Mouse (Mus musculus) kidney, postnatal 14 days (tissue): ENCODE results near the gene Serpinb1a.
"Not testable (repeated sequence)": the region's sequence is repeated elsewhere in the genome, so short reads cannot be mapped to it uniquely, and the experiment has no call there.

Experiments used
- DNase-seq: peaks from one replicate; pipeline ENCODE4 v3.0.0; 2022; ENCODE audit warnings: mixed read lengths

Serpinb1a gene

DNA sequence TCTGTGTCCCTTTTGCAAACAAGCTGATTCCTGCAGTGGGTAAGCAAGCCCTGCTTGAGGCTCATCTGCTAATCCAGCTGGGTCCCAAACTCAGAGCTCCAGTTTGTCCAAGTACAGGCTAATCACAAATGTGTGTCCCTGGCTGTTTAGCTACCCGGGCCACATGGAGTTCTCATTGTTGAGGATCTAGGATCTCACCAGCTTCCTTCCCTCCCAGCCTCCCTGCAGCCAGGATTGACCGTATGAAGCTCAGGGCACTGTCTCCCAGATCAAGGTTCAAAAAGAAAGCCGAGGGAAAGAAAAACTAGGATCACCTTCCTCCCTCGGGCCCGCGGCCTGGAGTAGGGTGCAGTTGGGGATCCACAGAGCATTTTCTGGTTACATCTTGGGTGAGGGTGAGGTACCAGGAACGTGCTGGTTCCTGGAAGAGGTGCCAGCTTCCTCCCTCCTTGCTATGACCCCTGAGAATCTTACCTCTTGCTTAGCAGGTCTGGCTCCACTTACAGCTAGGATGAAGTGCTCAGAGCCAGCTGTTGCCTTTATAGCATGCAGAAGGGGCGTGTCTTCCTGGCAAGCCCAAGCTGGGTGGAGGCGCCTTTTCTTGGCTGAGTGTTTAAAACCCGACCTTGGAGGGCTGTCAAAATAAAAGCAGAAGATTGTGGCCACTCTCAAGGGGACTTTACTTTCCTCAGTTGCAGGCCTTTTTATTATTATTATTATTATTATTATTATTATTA lies at the start of gene Serpinb1a:
Serpinb1a (minus strand) TSS at position 518 of the 737 bp plus-strand sequence.
- DNase-seq, result peak; percentile 63

DNA sequence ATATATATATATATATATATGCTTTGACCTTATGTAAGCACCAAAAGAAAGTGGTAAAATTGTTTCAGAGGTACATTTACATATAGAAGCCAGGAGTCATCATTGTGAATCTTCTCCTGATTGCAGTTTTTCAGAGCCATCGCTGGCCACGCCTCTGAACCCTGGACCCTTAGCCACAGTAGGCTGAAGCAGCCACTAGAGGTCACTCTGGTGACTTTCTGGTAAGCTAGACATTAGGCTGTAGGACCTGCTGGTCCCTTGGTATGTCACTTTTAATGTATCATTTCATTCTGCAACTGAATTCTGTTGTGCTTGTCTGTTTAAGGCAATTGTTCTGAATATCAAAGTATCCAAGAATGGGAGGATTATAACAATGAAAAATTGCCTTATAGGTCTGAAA lies 49.7 kb upstream of the Serpinb1a start:
- DNase-seq, result peak; percentile 56

DNA sequence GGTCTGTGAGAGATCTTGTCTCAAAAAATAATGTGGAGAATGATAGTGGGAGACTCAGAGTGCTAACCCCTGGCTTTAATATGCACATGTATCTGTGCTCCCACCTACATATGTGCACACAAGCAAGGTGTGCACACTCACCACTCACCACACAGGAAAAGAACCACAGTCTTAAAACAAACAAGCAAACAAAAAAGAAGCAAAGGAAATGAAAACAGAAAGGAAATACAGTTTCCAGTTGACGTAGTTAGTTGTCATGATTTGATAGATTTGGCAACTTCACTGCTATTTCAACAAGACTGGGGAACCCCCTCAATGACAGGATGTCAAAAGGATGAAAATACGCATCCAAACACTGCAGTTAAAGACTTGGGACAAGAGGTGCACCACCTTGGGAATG lies 48.1 kb upstream of the Serpinb1a start:
- not testable (repeated sequence) for DNase-seq

DNA sequence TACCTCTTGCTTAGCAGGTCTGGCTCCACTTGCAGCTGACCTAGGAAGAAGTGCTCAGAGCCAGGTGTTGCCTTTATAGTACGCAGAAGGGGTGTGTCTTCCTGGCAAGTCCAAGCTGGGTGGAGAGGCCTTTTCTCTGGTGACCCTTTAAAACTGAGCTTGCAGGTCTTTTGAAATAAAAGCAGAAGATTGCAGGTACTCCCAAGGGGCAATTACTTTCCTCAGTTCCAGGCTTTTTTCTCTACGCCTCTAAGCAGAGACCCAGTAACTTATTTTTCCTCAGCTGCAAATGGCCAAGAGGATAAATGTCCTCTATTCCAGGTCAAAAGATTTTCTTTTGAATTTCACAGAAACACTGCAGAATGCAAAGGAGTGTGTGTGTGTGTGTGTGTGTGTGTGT lies 47.1 kb upstream of the Serpinb1a start, which contains the start of gene Serpinb1c:
Serpinb1c (minus strand) TSS at position 101 of the 400 bp plus-strand sequence.
- no peak for DNase-seq

DNA sequence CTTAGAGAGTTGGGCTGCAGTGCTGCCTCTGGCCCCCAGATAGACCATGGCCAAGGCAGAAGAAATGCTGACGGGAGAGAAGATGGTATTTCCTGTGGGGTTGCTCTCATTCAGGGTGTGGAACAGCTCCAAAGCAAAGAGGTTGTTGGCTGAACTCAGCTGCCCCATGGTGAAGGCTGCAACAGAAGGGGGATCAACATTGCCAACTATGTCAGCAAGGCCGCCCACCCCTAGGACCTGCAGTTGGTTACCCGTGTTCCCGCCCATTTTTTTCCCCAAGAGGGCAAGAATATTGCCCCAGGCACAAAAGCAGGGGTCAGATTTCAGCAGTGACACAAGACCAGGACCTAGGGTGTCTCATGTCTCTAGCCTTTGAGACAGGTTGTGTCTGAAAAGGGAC lies 45.9 kb upstream of the Serpinb1a start:
- no peak for DNase-seq

DNA sequence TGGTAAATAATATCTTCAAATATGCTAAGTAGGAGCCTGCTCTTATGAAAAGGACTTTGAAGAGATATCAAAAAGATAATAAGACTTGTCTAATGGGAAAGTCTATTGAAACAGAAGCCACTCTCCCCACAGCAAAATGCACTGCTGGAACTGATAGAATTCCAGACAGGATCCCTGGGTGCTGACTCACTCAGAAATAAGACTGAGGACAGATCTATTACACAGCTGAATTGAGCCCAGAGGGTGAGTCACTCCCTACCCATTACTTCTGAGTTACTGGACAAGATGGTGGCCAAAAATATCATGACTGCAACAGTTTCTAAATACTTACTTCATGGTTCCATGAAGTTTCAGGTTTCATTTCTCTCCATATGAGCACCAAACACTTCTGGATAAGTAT lies 33.8 kb upstream of the Serpinb1a start:
- DNase-seq, result no peak

DNA sequence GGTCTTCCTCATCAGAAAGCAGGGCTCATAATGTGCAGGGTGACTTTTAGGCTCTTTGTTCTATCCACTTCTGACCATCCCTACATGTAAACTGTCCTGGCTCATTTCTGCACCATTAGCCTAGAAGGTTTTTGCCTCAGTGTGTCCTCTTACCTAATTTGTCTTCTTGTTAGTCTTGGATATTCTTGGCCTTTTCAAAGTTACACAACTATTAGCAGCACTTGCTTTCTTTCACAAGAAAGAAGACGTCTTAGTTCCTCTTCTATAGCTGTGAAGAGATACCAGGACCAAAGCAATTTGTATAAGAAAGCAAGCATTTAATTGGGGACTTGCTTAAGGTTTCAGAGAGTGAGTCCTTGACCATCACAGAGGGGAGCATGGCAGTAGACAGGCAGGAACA lies 22.9 kb upstream of the Serpinb1a start:
- DNase-seq, result no peak

DNA sequence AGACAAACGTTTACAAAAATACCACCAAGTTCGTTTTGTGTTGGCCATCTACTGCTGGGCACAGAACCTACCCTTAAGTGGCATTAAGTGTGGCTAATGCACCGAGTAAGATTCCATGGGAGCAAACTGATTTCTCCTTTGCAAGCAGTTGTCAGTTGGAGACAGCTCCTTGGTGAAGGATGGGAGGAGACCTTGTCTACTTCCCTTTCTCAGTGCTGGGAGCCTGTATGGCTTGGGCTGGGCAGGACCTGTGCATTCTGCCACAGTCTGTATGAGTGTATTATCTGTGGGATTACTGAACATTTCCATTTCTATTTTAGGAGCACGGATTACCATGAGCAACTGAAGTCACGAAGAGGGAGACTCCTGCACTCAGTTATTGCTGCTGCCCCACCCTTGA lies 17.9 kb upstream of the Serpinb1a start:
- DNase-seq, result no peak

DNA sequence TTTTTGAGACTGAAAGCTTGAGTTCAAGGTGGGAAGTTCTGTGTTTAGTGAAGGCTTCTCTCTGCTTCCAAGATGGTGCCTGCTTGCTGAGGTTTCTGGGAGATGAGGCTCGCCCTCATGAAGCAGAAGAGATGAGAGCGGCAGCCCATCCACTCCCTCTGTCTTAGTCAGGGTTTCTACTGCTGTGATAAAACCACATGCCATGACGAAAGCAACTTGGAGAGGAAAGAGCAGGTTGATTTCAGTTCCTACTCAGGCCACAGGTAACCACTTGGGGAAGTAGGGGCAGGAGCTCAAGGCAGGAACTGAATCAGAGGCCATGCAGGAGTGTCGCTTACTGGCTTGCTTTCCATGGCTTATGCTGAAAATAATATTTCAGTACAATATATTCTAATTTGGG lies 17.2 kb upstream of the Serpinb1a start:
- not testable (repeated sequence) for DNase-seq

DNA sequence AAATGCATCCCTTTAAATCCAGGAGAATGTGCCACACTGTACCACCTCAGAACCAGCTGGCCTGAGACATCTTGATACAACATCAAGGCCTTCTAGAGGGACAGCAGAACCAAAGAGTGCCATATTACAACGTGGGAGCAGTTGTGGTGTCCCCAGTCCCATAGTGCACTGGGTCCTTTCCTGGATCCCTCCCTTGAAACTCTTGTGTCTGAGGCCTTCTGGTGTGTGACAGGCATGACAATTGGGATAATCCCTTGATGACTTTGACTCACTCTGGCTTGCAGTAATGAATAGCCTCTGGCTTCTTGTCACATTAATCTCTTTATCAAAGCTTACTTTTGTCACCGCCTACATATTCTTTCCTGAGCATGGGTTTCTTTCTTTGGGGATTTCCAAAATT lies 16.0 kb upstream of the Serpinb1a start:
- DNase-seq, result no peak

DNA sequence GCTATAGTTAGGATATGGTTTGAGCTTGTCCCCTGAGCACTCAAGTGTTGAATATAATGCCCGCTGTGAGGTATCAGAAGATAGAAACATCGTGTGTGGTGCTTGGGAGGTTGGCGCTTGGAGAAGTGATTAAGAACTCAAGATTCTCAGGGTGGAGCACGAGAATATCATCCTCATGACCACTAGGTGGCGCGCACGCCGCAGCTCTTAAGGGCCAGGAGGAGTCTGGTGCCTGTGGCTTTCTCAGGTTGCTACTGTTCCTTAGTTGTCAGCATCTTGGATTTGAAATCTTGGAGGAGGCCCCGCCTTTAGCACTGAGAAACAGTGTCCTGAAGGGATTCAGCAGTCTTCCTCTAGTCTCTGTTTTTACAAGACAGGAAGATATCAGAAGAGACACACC lies 15.5 kb upstream of the Serpinb1a start:
- peak; percentile 72 for DNase-seq

DNA sequence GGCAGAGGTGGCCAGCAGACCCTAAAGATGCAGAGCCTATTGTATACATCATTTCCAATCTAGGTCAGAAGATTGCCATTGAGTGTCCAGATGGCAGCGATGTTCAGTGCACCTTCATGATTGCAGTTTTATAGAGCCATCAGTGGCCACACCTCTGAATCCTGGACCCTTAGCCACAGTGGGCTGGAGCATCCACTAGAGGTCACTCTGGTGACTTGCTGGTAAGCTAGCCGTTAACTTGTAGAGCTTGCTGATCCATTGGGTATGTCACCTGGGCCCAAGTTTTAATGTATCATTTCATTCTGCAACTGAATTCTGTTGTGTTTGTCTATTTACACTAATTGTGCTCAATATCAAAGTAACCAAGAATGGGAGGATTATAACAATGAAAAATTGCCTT lies 14.6 kb upstream of the Serpinb1a start:
- DNase-seq, result no peak

DNA sequence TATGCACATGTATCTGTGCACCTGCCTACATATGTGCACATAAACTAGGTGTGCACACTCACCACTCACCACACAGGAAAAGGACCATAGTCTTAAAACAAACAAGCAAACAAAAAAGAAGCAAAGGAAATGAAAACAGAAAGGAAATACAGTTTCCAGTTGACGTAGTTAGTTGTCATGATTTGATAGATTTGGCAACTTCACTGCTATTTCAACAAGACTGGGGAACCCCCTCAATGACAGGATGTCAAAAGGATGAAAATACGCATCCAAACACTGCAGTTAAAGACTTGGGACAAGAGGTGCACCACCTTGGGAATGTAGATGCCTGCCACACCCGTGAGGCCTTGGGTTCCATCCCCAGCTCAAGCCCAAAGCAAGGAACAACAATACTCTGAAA lies 13.5 kb upstream of the Serpinb1a start:
- DNase-seq, result not testable (repeated sequence)

DNA sequence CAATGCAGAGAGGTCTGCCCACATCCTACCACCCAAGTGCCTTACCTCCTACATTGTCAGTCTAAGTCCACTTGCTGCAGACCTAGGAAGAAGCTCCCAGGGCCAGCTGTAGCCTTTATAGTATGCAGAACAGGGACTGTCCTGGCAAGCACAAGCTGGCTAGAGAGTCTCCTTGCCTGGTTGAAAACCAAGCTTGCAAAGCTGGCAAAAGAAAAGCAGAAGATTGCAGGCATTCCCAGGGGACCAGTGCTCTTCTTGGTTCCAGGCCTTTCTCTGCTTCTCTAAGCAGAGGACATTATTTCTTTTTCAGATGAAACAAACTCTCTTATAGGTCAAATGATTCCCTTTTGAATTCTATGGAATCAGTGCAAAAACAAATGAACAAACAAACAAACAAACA lies 12.5 kb upstream of the Serpinb1a start:
- DNase-seq, result no peak

DNA sequence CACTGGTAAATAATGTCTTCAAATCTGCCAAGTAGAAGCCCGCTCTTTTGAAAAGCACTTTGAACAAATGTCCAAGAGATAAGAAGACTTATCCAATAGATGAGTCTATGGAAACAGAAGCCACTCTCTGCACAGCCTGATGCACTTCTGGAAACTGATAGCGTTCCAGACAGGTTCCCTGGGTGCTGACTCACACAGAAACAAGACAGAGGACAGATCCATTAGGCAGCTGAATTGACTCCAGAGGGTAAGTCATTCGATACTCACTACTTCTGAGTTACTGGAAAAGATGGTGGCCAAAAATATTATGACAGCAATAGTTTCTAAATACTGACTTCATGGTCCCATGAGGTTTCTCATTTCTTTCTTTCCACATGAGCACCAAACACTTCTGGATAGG lies 9.8 kb upstream of the Serpinb1a start:
- DNase-seq, result no peak

DNA sequence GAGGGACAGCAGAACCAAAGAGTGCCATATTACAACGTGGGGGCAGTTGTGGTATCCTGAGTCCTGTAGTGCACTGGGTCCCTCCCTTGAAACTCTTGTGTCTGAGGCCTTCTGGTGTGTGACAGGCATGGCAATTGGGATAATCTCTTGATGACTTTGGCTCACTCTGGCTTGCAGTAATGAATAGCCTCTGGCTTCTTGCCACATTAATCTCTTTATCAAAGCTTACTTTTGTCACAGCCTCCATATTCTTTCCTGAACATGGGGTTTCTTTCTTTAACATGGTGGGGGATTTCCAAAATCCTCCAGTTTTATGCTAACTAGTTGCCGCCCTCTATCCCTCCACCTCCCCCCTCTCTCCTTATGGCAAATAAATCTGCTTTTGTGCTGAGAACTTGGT lies 2.1 kb upstream of the Serpinb1a start:
- DNase-seq, result no peak

DNA sequence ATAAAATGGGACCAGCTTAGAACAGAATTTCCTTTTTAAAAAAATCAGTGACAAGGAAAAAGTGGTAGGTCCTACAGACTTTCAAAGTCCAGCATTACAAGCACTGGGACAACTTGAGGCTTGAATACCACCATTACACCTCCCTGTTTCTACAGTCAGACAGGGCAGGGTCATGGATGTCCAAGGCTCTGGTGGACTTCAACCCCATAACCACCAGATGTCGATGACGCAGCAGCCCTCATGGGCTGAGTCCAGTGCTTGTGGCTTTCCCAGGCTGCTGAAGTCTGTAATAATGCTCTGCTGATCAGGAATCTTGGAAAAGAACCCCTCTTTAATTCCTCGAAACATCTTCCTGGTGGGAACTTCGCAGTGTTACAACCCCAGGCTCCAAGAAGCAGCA lies 1.6 kb upstream of the Serpinb1a start:
- no peak for DNase-seq

DNA sequence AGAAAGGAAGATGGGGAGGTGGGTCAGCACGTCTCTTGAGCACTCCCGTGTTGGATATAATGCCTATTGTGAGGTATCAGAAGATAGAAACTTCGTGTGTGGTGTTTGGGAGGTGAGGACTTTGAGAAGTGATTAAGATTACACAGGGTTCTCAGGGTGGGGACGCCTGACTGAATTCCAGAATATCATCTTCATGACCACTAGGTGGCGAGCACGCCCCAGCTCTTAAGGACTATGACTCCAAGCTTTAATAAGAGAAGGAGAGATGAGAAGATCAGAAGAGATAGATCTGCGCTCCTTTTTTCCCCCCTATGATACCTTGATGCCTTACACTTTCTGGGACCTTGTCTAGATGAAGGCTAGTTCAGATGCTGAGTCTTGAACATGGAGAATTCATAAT lies 982 bp upstream of the Serpinb1a start:
- peak; percentile 59 for DNase-seq

DNA sequence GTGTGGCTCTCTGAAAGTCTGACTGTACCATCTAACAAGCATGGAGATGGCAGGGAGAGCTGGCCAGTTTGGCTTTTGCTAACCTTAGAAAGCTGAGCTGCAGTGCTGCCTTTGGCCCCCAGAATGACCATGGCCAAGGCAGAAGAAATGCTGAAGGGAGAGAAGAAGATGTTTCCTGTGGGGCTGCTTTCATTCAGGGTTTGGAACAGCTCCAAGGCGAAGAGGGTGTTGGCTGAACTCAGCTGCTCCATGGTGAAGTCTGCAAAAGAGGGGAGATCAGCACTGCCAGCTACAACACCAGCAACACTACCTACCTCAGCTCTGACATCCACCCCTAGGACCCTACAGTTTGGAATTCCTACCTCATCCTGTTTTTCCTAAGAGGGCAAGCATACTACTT lies 829 bp downstream of the Serpinb1a start:
- DNase-seq, result no peak

DNA sequence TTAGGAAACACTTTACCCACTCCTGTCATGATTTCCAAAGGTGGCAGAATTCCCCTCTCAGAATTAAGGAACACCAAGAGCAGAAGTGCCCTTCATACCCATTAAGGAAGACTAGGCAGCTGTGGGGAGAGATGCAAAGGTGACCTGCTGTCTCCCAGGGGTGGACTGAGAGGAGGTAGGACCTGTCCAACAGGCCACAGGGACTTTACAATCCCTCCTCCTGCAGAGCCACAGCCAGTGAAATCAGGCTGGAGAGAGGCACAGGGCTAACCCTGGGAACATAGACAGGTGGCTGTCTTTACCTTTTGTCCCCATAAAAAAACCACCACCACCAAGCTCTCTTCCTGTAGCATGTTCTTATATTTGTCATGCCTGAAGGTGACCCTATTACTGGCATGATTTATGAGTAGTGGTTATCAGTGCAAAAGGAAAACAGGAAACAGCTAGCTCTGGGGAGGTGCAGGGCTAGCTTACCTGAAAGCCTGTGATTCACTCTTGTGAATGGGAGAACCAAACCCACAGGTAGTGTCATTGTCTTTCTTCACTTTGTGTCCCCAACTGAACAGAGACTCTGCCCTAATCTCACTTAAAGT lies 1.4 kb downstream of the Serpinb1a start:
- DNase-seq, result no peak

DNA sequence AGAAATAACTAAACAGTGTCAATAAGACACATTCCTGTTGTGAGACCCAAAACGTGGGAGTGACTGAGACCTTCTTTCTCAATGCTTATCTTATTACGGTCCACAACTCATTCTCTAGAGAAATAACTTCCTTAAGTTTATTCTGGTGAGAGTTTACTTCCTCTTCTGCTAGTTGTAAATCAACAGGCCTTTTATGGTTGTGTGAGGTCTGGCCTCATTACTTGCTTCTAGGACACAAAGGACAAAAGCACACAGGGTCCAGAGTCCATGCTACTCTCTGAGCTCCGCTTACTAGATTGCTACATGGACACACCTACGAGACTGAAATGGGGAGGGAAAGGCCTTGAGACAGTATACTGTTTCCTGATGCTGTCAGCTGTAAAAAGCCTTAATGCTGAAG lies 1.9 kb downstream of the Serpinb1a start:
- DNase-seq, result peak; percentile 48

DNA sequence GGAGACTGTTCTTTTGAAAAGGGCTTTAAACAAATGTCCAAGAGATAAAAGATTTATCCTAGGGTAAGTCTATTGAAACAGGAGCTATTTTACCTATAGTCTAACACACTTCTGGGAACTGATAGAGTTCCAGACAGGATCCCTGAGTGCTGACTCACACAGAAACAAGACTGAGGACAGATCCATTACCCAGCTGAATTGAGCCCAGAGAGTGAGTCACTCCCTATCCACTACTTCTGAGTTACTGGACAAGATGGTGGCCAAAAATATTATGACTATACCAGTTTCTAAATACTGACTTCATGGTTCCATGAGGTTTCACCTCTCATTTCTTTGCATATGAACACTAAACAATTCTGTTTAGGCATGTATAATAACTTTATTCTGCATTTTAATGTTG lies 4.8 kb downstream of the Serpinb1a start:
- no peak for DNase-seq

DNA sequence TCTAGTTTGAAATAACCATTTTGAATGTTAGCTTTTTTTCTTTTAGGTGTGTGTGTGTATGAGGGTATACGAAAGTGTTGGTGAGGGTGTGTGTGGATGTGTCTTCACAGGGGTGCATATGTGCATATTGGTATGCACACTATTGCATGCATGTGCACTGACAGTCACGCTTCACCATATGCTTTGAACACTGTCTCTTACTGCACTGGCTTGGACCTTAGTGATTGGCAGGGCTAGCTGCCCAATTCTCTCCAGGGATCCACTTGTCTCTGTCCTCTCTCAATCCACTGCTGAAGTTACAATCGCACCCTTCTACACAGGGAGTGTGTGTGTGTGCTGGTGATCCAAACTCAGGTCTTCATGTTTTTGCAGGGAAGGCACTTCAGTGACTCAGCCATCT lies 9.6 kb downstream of the Serpinb1a start:
- no peak for DNase-seq

DNA sequence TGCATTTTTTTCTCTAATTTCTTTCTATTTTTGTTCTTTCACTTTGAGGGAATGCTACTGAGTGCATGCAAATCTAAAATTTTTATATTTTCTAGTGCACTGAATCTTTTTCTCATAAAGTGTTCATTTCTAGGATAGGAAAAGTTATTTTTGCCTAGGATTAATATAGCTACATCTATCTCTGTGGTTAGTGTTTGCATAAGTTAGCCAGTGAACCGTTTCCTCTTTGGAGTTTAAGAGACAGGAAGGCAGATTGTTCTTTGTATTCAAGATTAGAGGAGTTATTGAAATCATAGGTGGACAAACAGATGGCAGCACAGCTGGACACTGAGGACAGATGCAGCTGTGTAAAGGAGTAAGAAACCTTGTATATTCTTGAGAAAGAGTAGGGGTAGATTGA lies 11.7 kb downstream of the Serpinb1a start:
- DNase-seq, result no peak

DNA sequence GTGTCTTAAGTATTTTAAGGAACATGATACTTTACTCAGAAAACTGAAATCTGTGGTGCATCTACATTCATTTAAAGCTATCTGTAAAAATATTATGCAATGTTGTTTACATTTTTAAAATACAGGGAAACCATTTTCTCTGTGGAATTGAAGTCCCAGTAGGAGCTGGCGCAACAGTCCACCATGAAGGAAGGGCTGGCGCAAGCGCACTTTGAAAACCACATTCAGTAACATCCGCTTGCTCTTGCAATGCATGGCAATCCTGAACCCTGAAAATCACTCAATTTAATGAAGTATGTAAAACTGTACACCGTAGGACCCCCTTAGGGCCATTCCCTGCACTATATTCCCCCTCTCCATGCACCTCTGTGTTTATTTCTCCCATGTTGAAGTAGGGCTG lies 16.5 kb downstream of the Serpinb1a start:
- DNase-seq, result no peak
